Mouse (Mus musculus) thymus, adult 2 months (tissue): Measurements from ENCODE around the gene Rhoq. TPM values are rescaled to one million over a fixed set of nuclear protein-coding genes. Genes with fewer than 3 reads are reported as not detected.

Experiments used
- DNase-seq: peaks from one replicate; pipeline ENCODE4 v3.0.0; 2021
- H3K27ac ChIP-seq: fragments of 200-500 bp; 2 replicates; pipeline ENCODE4 v1.5.1; 2012; ENCODE audit warnings: low read length, control low read depth; ENCODE audit not compliant: control insufficient read depth, insufficient read depth
- H3K27me3 ChIP-seq: fragments of 200-500 bp; 2 replicates; pipeline ENCODE4 v1.6.1; 2012; ENCODE audit warnings: mild to moderate bottlenecking, low read length, moderate library complexity, mixed read lengths; ENCODE audit not compliant: control insufficient read depth, insufficient read depth
- H3K36me3 ChIP-seq: fragments of 200-500 bp; 2 replicates; pipeline ENCODE4 v1.6.1; 2012; ENCODE audit warnings: mild to moderate bottlenecking, low read length, moderate library complexity; ENCODE audit not compliant: control insufficient read depth, insufficient read depth
- H3K4me1 ChIP-seq: fragments of 200-500 bp; replicated peaks from 2 replicates; pipeline ENCODE4 v1.6.1; 2012; ENCODE audit warnings: low read length; ENCODE audit not compliant: control insufficient read depth, insufficient read depth
- H3K4me3 ChIP-seq: fragments of 200-500 bp; 2 replicates; pipeline ENCODE4 v1.5.1; 2012; ENCODE audit warnings: mild to moderate bottlenecking, low read length, control low read depth, moderate library complexity; ENCODE audit not compliant: control insufficient read depth, insufficient read depth
- CTCF ChIP-seq: fragments of 200-500 bp; IDR thresholded peaks from 2 replicates; pipeline ENCODE4 v1.5.1; 2012; ENCODE audit warnings: mild to moderate bottlenecking, control low read depth, low read length, moderate library complexity, borderline replicate concordance; ENCODE audit not compliant: control insufficient read depth, poor library complexity, insufficient read depth; ENCODE audit errors: extremely low read depth
- POLR2A ChIP-seq: fragments of 200-500 bp; IDR thresholded peaks from 2 replicates; pipeline ENCODE4 v1.6.1; 2012; ENCODE audit warnings: mild to moderate bottlenecking, low read length, control low read depth, moderate library complexity; ENCODE audit not compliant: control insufficient read depth, poor library complexity, insufficient read depth; ENCODE audit errors: extremely low read depth
- WGBS: fragments of 180-500 bp; shearing (Covaris S2); methylation state at CpG from one replicate; pipeline ENCODE4 v1.1.7; 2018; 5-methylcytosine and 5-hydroxymethylcytosine counted together
- polyA plus RNA-seq: library from polyadenylated mRNA; depleted of rRNA; stranded (reverse); fragments of >200 nt; gene quantifications from 2 replicates; pipeline ENCODE4 v1.2.3, GENCODE M21; 2012

The Rhoq gene
- polyA plus RNA-seq, 1 experiment = 14.5 TPM

- 93% methylated on average over 10 of the region's 10 CpGs for WGBS
- TF ChIP-seq POLR2A = no peak
- no peak for TF ChIP-seq CTCF
- H3K27me3 ChIP-seq = 0 out of 2 replicates have a peak, but pooled peaks cover 3% of the 10 kb centered on the region
These were observed 3.2 kb downstream of the Rhoq start for GRCm38 (mm10) chr17:86966040-86966439.

GRCm38 (mm10) chr17:86967048-86967447 lies 4.2 kb downstream of the Rhoq start:
- Histone ChIP-seq H3K36me3 (no peaks in the 10 kb centered on the region), H3K27ac (no peak overlapping the region), H3K4me3 (no peak overlapping the region), H3K27me3 (0 out of 2 replicates have a peak, but pooled peaks cover 3% of the 10 kb centered on the region), H3K4me1 (peaks cover 44% of the 10 kb centered on the region)
- no peak for DNase-seq
- 96% methylated on average over 12 of the region's 12 CpGs for WGBS
- TF ChIP-seq POLR2A (no peak), CTCF (no peak)

More at GRCm38 (mm10) chr17:86966040-86966439, 3.2 kb downstream of the Rhoq start:
- H3K36me3 ChIP-seq = no peaks in the 10 kb centered on the region
- no peak for DNase-seq
- peaks cover 43% of the 10 kb centered on the region for H3K4me1 ChIP-seq
- H3K27ac ChIP-seq = no peak overlapping the region
- no peak overlapping the region for H3K4me3 ChIP-seq

GRCm38 (mm10) chr17:86967536-86968525 lies 4.9 kb downstream of the Rhoq start:
- TF ChIP-seq CTCF (no peak), POLR2A (no peak)
- WGBS = 63% methylated on average over 10 of the region's 10 CpGs
- no peak for DNase-seq
- H3K4me3 ChIP-seq = no peak overlapping the region
- no peak overlapping the region for H3K27ac ChIP-seq
- 0 out of 2 replicates have a peak, but pooled peaks cover 3% of the 10 kb centered on the region for H3K27me3 ChIP-seq
- H3K36me3 ChIP-seq = no peaks in the 10 kb centered on the region
- peaks cover 42% of the 10 kb centered on the region for H3K4me1 ChIP-seq

GRCm38 (mm10) chr17:86968581-86968980 lies 5.7 kb downstream of the Rhoq start:
- no peak for DNase-seq
- TF ChIP-seq POLR2A = no peak
- no peak for TF ChIP-seq CTCF
- Histone ChIP-seq H3K4me3 (no peak overlapping the region), H3K36me3 (no peaks in the 10 kb centered on the region), H3K4me1 (peaks cover 39% of the 10 kb centered on the region), H3K27ac (no peak overlapping the region), H3K27me3 (no peaks in the 10 kb centered on the region)
- 62% methylated on average over 5 of the region's 5 CpGs for WGBS

GRCm38 (mm10) chr17:86969582-86969981 lies 6.7 kb downstream of the Rhoq start:
- Histone ChIP-seq H3K27ac (no peak overlapping the region), H3K4me1 (peaks cover 39% of the 10 kb centered on the region), H3K4me3 (no peak overlapping the region), H3K27me3 (no peaks in the 10 kb centered on the region), H3K36me3 (no peaks in the 10 kb centered on the region)
- TF ChIP-seq CTCF (no peak), POLR2A (no peak)
- DNase-seq = peak; percentile 60
- WGBS = 6% methylated on average over 5 of the region's 5 CpGs

GRCm38 (mm10) chr17:86970026-86970750 lies 7.3 kb downstream of the Rhoq start:
- TF ChIP-seq POLR2A (no peak), CTCF (no peak)
- no peak overlapping the region for H3K27ac ChIP-seq
- H3K4me3 ChIP-seq = no peak overlapping the region
- no peaks in the 10 kb centered on the region for H3K36me3 ChIP-seq
- 78% methylated on average over 15 of the region's 15 CpGs for WGBS
- peaks cover 39% of the 10 kb centered on the region for H3K4me1 ChIP-seq
- H3K27me3 ChIP-seq = no peaks in the 10 kb centered on the region
- DNase-seq = no peak
